Comparison of ENCODE assay signal across 31 mouse cellular contexts in genomic region chr7:144991760-144992159, GRCm38 (mm10). TPM values are rescaled to one million over a fixed set of nuclear protein-coding genes. Genes with fewer than 3 reads are reported as not detected.
DNase-seq lines count a peak whose midpoint lies in the region; ATAC-seq and TF ChIP-seq lines count a peak whose summit lies in the region.
"Had no signal": no experiment of that assay in that cellular context is flagged by ENCODE, and none has a peak within 500 bp of the region (broad histone marks: within the 10 kb centered on the region; RNA-seq: fewer than 3 reads in every experiment).

No protein-coding gene starts in this region.

- 0 out of 2 replicates have a peak, but pooled peaks have one; percentile 3 for TF ChIP-seq CTCF in heart, adult 2 months (IDR thresholded peaks at IDR 0.05)
- TF ChIP-seq CTCF in liver, embryonic 14.5 days (IDR thresholded peaks at IDR 0.05; ENCODE audit: low read depth), result peak; percentile 29; the same call in 1 of the 2 replicates
- peak; percentile 31; the same call in 1 of the 2 replicates for TF ChIP-seq CTCF in bone marrow, adult 2 months (IDR thresholded peaks at IDR 0.05; ENCODE audit: control insufficient read depth, insufficient read depth, low read length)

- no peak overlapping the region for H3K4me2 ChIP-seq in liver, embryonic 14.5 days (ENCODE audit: low read depth)
- H3K4me2 ChIP-seq in midbrain, embryonic 16.5 days (ENCODE audit: low read length), result no peak overlapping the region
- H3K4me2 ChIP-seq: embryonic facial prominence, embryonic 13.5 days; forebrain, embryonic 15.5 days; heart, embryonic 13.5 days; hindbrain, embryonic 15.5 days; midbrain, embryonic 11.5 days; stomach, embryonic 15.5 days had no signal

- no peak overlapping the region for H3K4me3 ChIP-seq in heart, adult 2 months
- no peak overlapping the region for H3K4me3 ChIP-seq in heart, embryonic 10.5 days
- no peak overlapping the region for H3K4me3 ChIP-seq in liver, embryonic 14.5 days (ENCODE audit: insufficient read depth in 1 of 2, low read depth in 2 of 2, low read length in 2 of 2)
- H3K4me3 ChIP-seq in bone marrow, adult 2 months (replicated peaks; ENCODE audit: control insufficient read depth, low read depth, low read length), result no peak overlapping the region
- no peak overlapping the region for H3K4me3 ChIP-seq in midbrain, embryonic 16.5 days (ENCODE audit: low read depth, low read length)
- H3K4me3 ChIP-seq: embryonic facial prominence, embryonic 13.5 days; forebrain, embryonic 10.5 days; forebrain, embryonic 15.5 days; heart, embryonic 13.5 days; hindbrain, embryonic 10.5 days; hindbrain, embryonic 15.5 days; left cerebral cortex, adult 2 months; stomach, embryonic 15.5 days had no signal

- no peaks in the 10 kb centered on the region for H3K79me2 ChIP-seq in heart, adult 2 months (replicated peaks; ENCODE audit: control insufficient read depth, insufficient read depth, low read length)

- peaks cover 9% of the 10 kb centered on the region for H3K4me1 ChIP-seq in heart, adult 2 months (ENCODE audit: control insufficient read depth, insufficient read depth, low read length)
- peaks cover 15% of the 10 kb centered on the region for H3K4me1 ChIP-seq in heart, embryonic 10.5 days
- H3K4me1 ChIP-seq in liver, embryonic 14.5 days (replicated peaks; ENCODE audit: control insufficient read depth in 2 of 2, insufficient read depth in 2 of 2, low read length in 1 of 2), result no peaks in the 10 kb centered on the region
- no peaks in the 10 kb centered on the region for H3K4me1 ChIP-seq in bone marrow, adult 2 months (ENCODE audit: control insufficient read depth, insufficient read depth, low read length)
- no peaks in the 10 kb centered on the region for H3K4me1 ChIP-seq in midbrain, embryonic 16.5 days (ENCODE audit: control insufficient read depth, insufficient read depth, low read length)
- H3K4me1 ChIP-seq: forebrain, embryonic 15.5 days; hindbrain, embryonic 15.5 days; stomach, embryonic 15.5 days had no signal

- DNase-seq in heart, adult 2 months, result no peak
- DNase-seq in heart, embryonic 10.5 days (ENCODE audit: low spot score), result no peak
- no peak for DNase-seq in liver, embryonic 14.5 days (ENCODE audit: low read depth in 3 of 3, low spot score in 3 of 3)
- DNase-seq in liver, result no peak
- peak; percentile 15 for DNase-seq in splenic B cell, adult 2 months (ENCODE audit: low read depth, low spot score)
- no peak for DNase-seq in adrenal gland, postnatal 10 days
- DNase-seq: adrenal gland, postnatal 25 days; cerebellum, adult 18-20 months; cerebellum, postnatal 10 days; gastrocnemius, postnatal 25 days; heart, adult 18-20 months; heart, postnatal 10 days; kidney, adult 8-10 months; kidney, postnatal 25 days; lung, adult 2 months; lung, postnatal 14 days; right cerebral cortex, postnatal 14 days; thymus, postnatal 36 days had no signal

- no peak overlapping the region for H3K27ac ChIP-seq in heart, adult 2 months
- no peak overlapping the region for H3K27ac ChIP-seq in heart, embryonic 10.5 days
- H3K27ac ChIP-seq in liver, embryonic 14.5 days, result no peak overlapping the region
- H3K27ac ChIP-seq in bone marrow, adult 2 months (ENCODE audit: control insufficient read depth, insufficient read depth, low read depth, low read length, poor library complexity), result no peak overlapping the region
- H3K27ac ChIP-seq in midbrain, embryonic 16.5 days (ENCODE audit: low read length), result no peak overlapping the region
- H3K27ac ChIP-seq: embryonic facial prominence, embryonic 13.5 days; forebrain, embryonic 10.5 days; forebrain, embryonic 15.5 days; heart, embryonic 13.5 days; hindbrain, embryonic 10.5 days; hindbrain, embryonic 15.5 days; left cerebral cortex, adult 2 months; stomach, embryonic 15.5 days had no signal

- no peaks in the 10 kb centered on the region for H3K27me3 ChIP-seq in heart, adult 2 months (ENCODE audit: control insufficient read depth, insufficient read depth, low read length)
- H3K27me3 ChIP-seq in heart, embryonic 10.5 days (ENCODE audit: insufficient read depth, poor library complexity, severe bottlenecking), result no peaks in the 10 kb centered on the region; the same call in 1 of the 2 replicates
- H3K27me3 ChIP-seq in liver, embryonic 14.5 days (ENCODE audit: control insufficient read depth, insufficient read depth, low read length), result no peaks in the 10 kb centered on the region
- H3K27me3 ChIP-seq in splenic B cell, adult 2 months (ENCODE audit: control insufficient read depth, insufficient read depth, low read length, poor library complexity, severe bottlenecking), result no peaks in the 10 kb centered on the region
- no peaks in the 10 kb centered on the region for H3K27me3 ChIP-seq in midbrain, embryonic 16.5 days (ENCODE audit: control insufficient read depth, insufficient read depth, low read depth, low read length)
- H3K27me3 ChIP-seq: embryonic facial prominence, embryonic 13.5 days; forebrain, embryonic 15.5 days; heart, embryonic 13.5 days; hindbrain, embryonic 15.5 days; Patski; stomach, embryonic 15.5 days had no signal

- H3K9me3 ChIP-seq in heart, embryonic 10.5 days, result no peaks in the 10 kb centered on the region
- H3K9me3 ChIP-seq in liver, embryonic 14.5 days (ENCODE audit: control insufficient read depth, low read length), result no peaks in the 10 kb centered on the region
- no peaks in the 10 kb centered on the region for H3K9me3 ChIP-seq in midbrain, embryonic 16.5 days (replicated peaks; ENCODE audit: control insufficient read depth, low read length, poor library complexity, severe bottlenecking)
- H3K9me3 ChIP-seq: embryonic facial prominence, embryonic 13.5 days; forebrain, embryonic 10.5 days; forebrain, embryonic 15.5 days; heart, embryonic 13.5 days; hindbrain, embryonic 10.5 days; hindbrain, embryonic 15.5 days; stomach, embryonic 15.5 days had no signal

- intact Hi-C loops in heart, adult 2 months (cut with DNase I), result no loop called here

- TF ChIP-seq EP300 in heart, adult 2 months (IDR thresholded peaks at IDR 0.05; ENCODE audit: insufficient read depth, low read depth, low read length), result no peak
- TF ChIP-seq EP300 in liver, embryonic 14.5 days (IDR thresholded peaks at IDR 0.05; ENCODE audit: low read depth), result no peak

- no peak for ATAC-seq in liver, embryonic 14.5 days (ENCODE audit: insufficient read depth)
- no peak for ATAC-seq in midbrain, embryonic 16.5 days
- ATAC-seq: forebrain, embryonic 15.5 days; inflammation-experienced regulatory T-cells, adult 6 months; Patski had no signal

- H3K9ac ChIP-seq in heart, adult 2 months (ENCODE audit: low read depth, low read length), result no peak overlapping the region
- H3K9ac ChIP-seq in liver, embryonic 14.5 days (replicated peaks), result no peak overlapping the region
- no peak overlapping the region for H3K9ac ChIP-seq in midbrain, embryonic 16.5 days (ENCODE audit: low read depth, low read length)
- H3K9ac ChIP-seq: embryonic facial prominence, embryonic 13.5 days; forebrain, embryonic 15.5 days; heart, embryonic 13.5 days; hindbrain, embryonic 15.5 days; stomach, embryonic 15.5 days had no signal

- 98% methylated on average over 1 of the region's 1 CpGs for WGBS in heart, adult 2 months
- WGBS in heart, embryonic 10.5 days, result 81% methylated on average over 1 of the region's 1 CpGs
- 43% methylated on average over 1 of the region's 1 CpGs for WGBS in liver, embryonic 14.5 days (ENCODE audit: insufficient replicate concordance)
- WGBS in bone marrow, adult 2 months, result 86% methylated on average over 1 of the region's 1 CpGs
- WGBS in midbrain, embryonic 16.5 days, result 90% methylated on average over 1 of the region's 1 CpGs

- no peaks in the 10 kb centered on the region for H3K36me3 ChIP-seq in heart, adult 2 months (ENCODE audit: control insufficient read depth, insufficient read depth, low read length)
- no peaks in the 10 kb centered on the region for H3K36me3 ChIP-seq in heart, embryonic 10.5 days
- no peaks in the 10 kb centered on the region for H3K36me3 ChIP-seq in liver, embryonic 14.5 days (replicated peaks; ENCODE audit: control insufficient read depth, insufficient read depth, low read depth)
- H3K36me3 ChIP-seq in splenic B cell, adult 2 months (ENCODE audit: control insufficient read depth, insufficient read depth, low read length, poor library complexity, severe bottlenecking), result no peaks in the 10 kb centered on the region
- H3K36me3 ChIP-seq in midbrain, embryonic 16.5 days (ENCODE audit: control insufficient read depth, insufficient read depth, low read length), result no peaks in the 10 kb centered on the region
- H3K36me3 ChIP-seq: embryonic facial prominence, embryonic 13.5 days; forebrain, embryonic 10.5 days; forebrain, embryonic 15.5 days; heart, embryonic 13.5 days; hindbrain, embryonic 10.5 days; hindbrain, embryonic 15.5 days; stomach, embryonic 15.5 days had no signal

- no peak for TF ChIP-seq POLR2A in heart, adult 2 months (IDR thresholded peaks at IDR 0.05; ENCODE audit: insufficient read depth, low read depth, low read length)
- TF ChIP-seq POLR2A in bone marrow, adult 2 months (IDR thresholded peaks at IDR 0.05; ENCODE audit: borderline replicate concordance, control insufficient read depth, low read depth, low read length), result no peak

RNA-seq across cellular contexts. Expression of gene Ccnd1, which starts 52.0 kb away (rescaled TPM):
- 10 to 100 TPM; 28.3 to 43.6 TPM for total RNA-seq in heart, adult 2 months (2021)
- 27.3 and 31.4 TPM in 2 replicates for polyA plus RNA-seq in heart, adult 2 months (2012; rRNA removed)
- 92.1 and 96.5 TPM in 2 replicates for polyA plus RNA-seq in heart, embryonic 10.5 days (2016; fragmentation: Nextera tagmentation; extraction: Ambion mirVana)
- 14.6 and 16.7 TPM in 2 replicates for polyA plus RNA-seq in liver, embryonic 14.5 days (2012; rRNA removed)
- 25.4 and 27.7 TPM in 2 replicates for polyA plus RNA-seq in liver, embryonic 14.5 days (2014; fragmentation: Nextera tagmentation; extraction: Ambion mirVana)
- polyA plus RNA-seq in bone marrow, adult 2 months (2011; ENCODE audit: insufficient read depth, insufficient read length, low replicate concordance, missing spikeins), result 2.7 and 10.0 TPM in 2 replicates
- 10 to 100 TPM; 72.7 to 80.8 TPM for total RNA-seq in adrenal gland, postnatal 10 days (2021)
- polyA plus RNA-seq in midbrain, embryonic 16.5 days (2015; fragmentation: Nextera tagmentation; extraction: Ambion mirVana), result 21.5 and 31.5 TPM in 2 replicates
